Mouse (Mus musculus): Measurements from ENCODE around the gene Fem1b.

The Fem1b gene

GRCm38 (mm10) chr9:62781965-62782364 lies 29.8 kb downstream of the Fem1b start:
- in situ Hi-C loops (cut with MboI, MseI): no loop called here

- in situ Hi-C loops (cut with MboI, MseI): no loop called here
Measured at GRCm38 (mm10) chr9:62778721-62779120, 33.0 kb downstream of the Fem1b start.

- in situ Hi-C loops (cut with MboI, MseI): no loop called here
Measured at GRCm38 (mm10) chr9:62777461-62777860, 34.3 kb downstream of the Fem1b start.

- in situ Hi-C loops (cut with MboI, MseI): no loop called here
Measured at GRCm38 (mm10) chr9:62775464-62775863, 36.3 kb downstream of the Fem1b start.

GRCm38 (mm10) chr9:62772746-62773145 lies 39.0 kb downstream of the Fem1b start:
- in situ Hi-C loops (cut with MboI, MseI): no loop called here

- in situ Hi-C loops (cut with MboI, MseI): no loop called here
Measured at GRCm38 (mm10) chr9:62768361-62768760, 43.4 kb downstream of the Fem1b start.

- in situ Hi-C loops (cut with MboI, MseI): no loop called here
Measured at GRCm38 (mm10) chr9:62767464-62767863, 44.3 kb downstream of the Fem1b start.

- in situ Hi-C loops (cut with MboI, MseI): no loop called here
Measured at GRCm38 (mm10) chr9:62765346-62765745, 46.4 kb downstream of the Fem1b start.

GRCm38 (mm10) chr9:62763478-62763877 lies 48.3 kb downstream of the Fem1b start:
- in situ Hi-C loops (cut with MboI, MseI): no loop called here

GRCm38 (mm10) chr9:62759601-62760000 lies 52.1 kb downstream of the Fem1b start:
- in situ Hi-C loops (cut with MboI, MseI): no loop called here

- in situ Hi-C loops (cut with MboI, MseI): no loop called here
Measured at GRCm38 (mm10) chr9:62758288-62758687, 53.4 kb downstream of the Fem1b start.

- in situ Hi-C loops (cut with MboI, MseI): no loop called here
Measured at GRCm38 (mm10) chr9:62750381-62750780, 61.4 kb downstream of the Fem1b start.

GRCm38 (mm10) chr9:62749666-62750065 lies 62.1 kb downstream of the Fem1b start:
- in situ Hi-C loops (cut with MboI, MseI): no loop called here

GRCm38 (mm10) chr9:62746646-62747045 lies 65.1 kb downstream of the Fem1b start:
- in situ Hi-C loops (cut with MboI, MseI): no loop called here

GRCm38 (mm10) chr9:62744558-62745275 lies 67.0 kb downstream of the Fem1b start:
- in situ Hi-C loops (cut with MboI, MseI): no loop called here
